Mouse (Mus musculus) small intestine, adult 2 months (tissue): ENCODE measurements around the gene Sh3bgrl.

Source experiments
- CTCF ChIP-seq: fragments of 200-500 bp; IDR thresholded peaks from 2 replicates; pipeline ENCODE4 v1.5.1; 2012; ENCODE audit warnings: low read depth, mild to moderate bottlenecking, control low read depth, inconsistent platforms, low read length, moderate library complexity, mixed read lengths; ENCODE audit not compliant: insufficient replicate concordance, insufficient read length; ENCODE audit errors: extremely low read depth
- POLR2A ChIP-seq: fragments of 200-500 bp; IDR thresholded peaks from 2 replicates; pipeline ENCODE4 v1.6.1; 2012; ENCODE audit warnings: low read depth, mild to moderate bottlenecking, control low read depth, inconsistent platforms, low read length, moderate library complexity

GRCm38 (mm10) chrX:109100441-109100840 lies 5.3 kb downstream of the Sh3bgrl start:
- TF ChIP-seq CTCF (no peak), POLR2A (no peak)
